Mouse (Mus musculus): Measurements from ENCODE around the gene Ptprm.

Ptprm gene

DNA sequence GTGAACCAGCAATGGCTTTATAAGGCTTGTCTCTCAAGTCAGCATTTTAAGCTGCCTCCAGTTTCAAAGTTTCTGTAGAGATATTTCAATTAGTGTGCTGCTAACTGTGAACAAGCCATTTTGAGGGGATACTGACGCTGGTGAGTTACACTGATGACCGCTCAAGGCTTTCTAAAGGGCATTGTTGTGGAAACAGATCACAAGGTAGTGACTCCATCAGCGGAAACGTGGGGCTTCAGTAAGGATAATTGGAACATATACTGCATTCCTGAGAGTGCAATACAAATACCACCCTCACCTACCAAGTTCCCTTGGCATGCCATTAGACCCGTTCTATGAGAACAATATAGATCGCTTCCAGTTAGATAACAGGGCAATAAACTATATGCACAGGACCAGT is 393.7 kb downstream of the Ptprm start:
- no peak for DNase-seq

DNA sequence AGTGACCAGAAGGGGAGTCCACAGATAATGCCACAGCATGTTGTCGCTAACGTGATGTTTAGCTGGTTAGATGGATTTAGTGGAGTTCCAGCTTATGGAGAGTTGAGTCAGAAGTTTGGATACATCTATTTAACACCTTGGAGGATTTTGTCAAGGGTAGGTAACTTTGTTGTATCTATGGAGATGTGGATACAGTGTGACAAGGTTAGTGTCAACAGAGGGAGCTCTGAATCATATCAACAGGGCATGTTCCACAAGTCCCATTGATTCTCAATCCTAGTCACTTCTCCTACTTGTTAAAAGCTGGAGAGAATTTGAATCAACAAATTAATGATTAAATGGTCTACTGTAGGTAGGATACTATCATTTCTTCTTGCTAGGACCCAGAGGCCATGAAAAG is 394.4 kb downstream of the Ptprm start:
- no peak for DNase-seq

DNA sequence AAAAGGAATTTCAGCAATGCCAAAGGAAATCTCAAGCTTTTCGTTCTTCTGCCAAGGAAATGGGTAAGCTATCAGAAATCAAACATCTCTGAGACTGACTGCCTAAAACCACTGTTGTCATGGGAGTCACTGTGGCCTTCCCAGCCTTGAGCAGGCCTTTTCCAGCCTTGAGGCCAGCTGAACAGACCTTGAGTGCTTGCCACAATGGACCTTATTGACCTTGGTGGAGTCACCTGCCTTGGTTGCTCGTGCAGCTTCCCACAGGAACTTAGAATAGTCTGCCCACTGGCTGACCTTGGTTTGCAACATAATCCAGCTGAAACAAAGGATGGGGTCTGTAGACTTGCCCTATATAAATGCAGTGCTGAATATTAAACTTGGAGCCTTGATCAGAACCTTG is 395.5 kb downstream of the Ptprm start:
- no peak for DNase-seq

DNA sequence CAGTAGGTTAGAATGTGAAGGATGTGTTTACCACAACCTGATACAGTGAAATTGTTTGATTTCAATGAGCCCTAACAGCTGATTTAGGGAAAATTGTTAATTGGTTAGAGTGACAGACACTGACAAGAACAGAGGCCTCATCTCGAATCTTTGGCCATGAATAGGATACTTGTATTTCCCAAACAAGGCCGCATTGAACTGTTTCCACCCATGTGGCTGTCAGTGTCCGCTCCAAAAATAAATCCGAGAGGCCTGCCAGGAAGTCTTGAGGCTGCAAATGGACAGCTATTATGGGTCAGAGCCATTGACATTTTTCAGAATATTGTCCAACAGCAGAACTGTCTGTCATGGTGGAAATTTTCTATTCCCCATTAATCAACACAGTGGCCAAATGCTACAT is 409.8 kb downstream of the Ptprm start:
- DNase-seq = no peak

DNA sequence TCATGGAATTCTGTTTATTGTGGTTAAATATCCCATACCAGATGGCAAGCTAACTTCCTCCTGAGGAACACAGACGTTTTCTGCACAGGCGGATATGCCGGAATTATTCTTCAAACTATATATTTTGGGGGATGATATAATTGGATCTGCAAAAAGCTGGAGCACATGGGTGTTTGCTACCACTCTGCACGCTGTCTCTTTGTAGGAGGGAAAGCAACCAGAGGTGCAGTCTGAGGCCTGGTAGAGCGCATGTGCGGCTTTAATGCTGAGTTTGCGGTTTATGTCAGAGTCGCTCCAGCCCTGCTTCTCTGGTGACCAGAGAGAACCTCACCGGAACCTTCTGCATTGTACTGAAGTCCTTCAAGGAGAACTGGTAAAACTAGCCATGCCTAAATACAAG is 410.7 kb downstream of the Ptprm start:
- DNase-seq = no peak

DNA sequence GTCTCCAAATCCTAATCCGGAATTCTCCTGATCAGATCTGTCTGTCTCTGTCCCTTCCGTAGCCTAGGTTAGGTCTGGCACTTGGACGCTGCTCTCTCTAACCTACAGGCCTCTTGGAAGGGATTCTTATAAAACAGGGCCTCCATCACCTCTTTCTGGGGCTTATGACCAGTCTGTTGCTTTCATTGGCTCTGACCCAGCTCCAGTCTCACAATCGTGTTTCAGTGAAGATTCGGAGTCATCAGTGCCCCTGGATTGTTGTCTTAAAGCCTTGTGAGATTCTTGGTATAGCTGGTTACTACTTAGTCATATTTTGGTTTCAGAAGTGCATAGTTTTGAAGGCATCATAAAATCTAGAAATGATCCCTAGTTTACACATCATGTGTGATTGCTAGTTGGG is 428.6 kb downstream of the Ptprm start:
- DNase-seq = no peak

DNA sequence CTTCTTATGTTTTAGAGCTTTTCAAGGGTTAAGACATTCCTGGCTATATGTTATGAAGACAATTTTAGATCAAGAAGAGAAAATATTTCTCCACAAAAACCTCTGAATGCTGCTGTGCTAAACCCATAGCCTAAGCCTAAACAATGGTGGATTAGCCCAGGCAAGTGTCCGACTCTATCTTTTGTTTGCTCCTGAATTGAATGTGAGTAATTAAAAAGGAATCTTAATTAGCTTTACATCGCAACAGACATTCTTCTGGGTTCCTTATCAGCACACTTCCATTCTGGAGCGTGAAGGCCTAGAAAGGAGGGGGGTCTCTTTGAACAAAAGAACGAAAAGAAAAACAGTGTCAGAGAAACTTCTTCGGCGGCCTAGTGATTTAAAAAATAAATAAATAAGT is 439.6 kb downstream of the Ptprm start:
- no peak for DNase-seq

DNA sequence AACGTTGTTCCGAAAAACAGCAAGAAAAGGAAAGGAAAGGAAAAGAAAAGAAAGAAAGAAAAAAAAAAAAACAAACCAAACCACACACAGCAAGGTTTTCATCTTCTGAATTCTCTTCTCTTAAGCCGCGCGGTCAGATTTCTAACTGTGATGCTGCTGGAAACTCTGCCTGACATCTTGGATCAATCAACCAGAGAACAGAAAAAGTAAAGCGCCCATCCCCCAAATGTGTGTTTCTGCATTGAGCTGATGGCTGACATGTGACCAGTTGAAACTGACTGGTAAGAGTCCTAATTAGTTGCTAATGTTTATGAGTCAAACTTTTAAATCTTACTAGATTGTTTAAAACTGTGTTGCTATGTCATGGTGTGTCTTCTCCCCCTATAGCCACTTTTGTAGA is 441.7 kb downstream of the Ptprm start:
- no peak for DNase-seq

DNA sequence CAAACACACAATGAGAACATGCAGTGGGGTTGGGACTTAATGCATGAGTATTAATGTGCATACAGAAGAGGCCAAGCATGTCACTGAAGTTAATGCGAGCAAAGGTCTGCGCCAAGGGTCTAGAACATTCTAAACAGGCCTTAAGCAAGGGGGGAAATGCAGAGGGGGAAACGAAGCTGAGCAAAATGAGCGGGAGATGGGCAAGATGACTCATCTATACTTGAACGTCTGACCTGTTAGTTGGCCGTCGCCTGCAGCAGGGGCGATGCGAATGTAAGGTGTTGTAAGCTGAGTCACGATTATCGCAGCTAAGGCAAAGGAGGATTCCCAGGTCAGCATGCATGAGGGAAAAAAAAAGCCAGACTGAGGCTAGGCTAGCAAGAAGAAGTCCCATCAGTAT is 442.1 kb downstream of the Ptprm start:
- DNase-seq = no peak

DNA sequence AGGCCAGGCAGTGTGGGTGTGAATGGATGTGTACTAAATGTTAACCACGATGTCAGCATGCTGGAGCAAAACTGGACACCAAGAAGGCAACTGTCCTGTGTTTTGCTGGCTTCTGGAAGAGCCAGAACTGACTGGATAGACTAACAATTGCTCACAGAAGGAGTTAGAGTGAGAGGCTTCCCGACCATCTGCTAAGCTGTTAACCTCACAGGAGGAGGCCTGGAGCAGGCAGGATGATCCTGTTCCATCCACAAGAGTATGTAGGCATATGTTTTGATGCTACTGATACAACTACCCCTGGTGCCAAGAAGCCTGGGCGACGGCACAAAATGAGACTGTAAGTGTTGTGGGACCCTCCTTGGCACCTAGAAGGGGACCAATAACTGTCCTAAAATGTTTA is 444.4 kb downstream of the Ptprm start:
- no peak for DNase-seq

DNA sequence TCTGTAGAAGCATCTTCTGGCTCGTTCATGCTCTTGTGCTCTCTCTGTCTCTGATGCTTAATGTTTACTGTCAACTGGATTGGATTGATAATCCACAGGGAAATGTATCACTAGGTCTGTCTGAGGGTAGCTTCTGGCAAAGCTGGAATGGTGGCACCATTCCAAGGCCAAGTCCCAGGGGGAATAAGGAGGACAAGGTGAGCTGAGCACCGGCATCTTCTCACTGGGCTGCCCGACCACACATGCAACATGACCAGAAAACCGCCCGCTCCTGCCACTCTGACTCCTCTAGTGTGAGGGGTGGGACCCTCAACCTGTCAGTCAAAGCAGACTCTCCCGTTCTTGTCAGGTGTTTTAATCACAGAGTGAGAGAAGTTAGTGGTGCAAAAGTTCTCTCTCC is 445.3 kb downstream of the Ptprm start:
- no peak for DNase-seq

DNA sequence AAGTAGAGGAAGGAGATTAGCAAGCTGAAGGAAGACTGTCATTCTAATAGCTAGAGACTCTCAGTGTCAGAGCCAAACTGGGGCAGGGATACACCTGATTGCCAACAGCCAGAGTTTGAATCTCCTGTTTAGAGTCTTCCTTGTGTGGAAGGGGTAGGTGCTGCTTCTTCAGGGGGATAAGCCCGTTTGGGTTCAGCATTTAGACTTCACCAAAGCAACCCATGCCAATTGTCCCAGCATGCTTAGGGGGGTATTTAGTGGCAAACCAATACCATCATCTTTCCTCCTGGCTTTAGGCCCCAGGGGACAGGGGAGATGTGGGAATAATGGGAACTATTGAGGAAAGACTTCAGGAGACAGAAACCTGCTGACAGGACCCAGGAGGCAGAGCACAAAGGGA is 460.1 kb downstream of the Ptprm start:
- DNase-seq = no peak

DNA sequence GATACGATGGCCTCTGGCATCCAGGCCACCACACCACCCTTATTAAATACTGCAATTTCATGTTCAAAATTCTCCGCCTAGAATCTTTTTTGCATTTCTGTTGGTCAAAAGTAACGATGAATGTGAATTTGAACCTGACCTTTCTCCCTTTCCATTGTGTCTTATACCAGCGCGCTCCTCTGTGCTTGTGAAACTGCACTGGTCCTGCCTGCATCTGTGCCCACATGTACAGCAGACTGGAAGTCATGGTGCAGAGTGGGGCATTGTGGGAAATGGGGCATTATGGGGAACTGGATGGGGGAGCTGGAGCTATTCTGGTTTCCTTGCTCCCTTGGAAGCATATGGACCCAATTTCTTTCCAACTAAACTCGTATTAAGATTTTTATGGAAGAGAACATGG is 462.3 kb downstream of the Ptprm start:
- DNase-seq = no peak

DNA sequence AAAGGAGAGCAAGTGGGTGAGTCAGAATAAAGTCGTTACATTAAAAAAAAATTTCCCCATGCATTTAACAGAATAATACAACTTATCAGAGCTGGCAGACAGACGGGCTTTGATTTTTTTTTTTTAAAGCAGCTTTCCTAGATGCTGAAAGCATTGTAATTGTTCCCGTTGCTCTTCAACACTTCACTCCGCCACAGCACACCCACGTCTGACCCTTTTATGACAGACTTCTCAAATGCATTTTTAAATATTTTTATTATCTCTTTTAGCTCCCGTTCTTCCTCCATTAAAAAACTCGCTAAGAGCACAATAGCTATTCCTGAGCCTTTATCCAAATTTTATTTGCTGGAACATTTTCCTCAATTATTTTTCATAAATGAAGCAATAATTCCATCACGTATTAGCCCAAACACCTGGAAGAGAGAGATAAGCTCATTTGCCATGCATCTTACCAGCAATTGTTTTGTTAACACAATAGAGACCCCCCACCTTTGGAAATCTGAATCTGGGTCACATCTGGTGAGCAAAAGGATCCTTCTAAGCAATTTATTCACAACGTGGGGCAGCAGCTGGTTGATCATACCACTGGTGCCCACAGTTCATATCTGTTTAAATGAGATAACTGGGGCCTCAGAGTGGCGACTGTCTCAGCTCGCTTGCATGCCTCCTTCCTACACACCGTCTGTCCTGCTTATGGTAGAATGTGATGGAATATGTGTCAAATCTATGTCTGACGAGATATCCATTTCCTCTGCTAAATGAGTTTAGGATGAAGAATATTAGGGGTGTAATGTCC is 463.0 kb downstream of the Ptprm start:
- no peak for DNase-seq

DNA sequence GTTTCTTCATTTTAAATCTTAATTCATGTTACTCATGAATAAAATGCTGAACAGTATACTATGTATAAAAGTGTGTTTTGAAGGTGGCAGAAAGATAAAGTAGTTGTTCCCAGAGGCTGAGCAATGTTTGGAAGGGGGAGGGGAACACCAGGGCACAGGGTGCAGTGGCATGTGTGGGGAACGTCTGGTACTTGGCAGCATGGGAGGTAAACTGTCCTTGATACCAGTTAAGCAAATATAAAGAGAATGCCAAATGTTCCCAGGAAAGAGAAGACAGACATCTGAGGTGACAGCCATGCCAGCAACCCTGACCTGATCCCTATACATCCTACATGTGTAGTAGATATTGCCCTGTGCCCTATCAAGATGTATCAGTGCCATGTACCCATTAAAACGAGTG is 472.0 kb downstream of the Ptprm start:
- DNase-seq = no peak

DNA sequence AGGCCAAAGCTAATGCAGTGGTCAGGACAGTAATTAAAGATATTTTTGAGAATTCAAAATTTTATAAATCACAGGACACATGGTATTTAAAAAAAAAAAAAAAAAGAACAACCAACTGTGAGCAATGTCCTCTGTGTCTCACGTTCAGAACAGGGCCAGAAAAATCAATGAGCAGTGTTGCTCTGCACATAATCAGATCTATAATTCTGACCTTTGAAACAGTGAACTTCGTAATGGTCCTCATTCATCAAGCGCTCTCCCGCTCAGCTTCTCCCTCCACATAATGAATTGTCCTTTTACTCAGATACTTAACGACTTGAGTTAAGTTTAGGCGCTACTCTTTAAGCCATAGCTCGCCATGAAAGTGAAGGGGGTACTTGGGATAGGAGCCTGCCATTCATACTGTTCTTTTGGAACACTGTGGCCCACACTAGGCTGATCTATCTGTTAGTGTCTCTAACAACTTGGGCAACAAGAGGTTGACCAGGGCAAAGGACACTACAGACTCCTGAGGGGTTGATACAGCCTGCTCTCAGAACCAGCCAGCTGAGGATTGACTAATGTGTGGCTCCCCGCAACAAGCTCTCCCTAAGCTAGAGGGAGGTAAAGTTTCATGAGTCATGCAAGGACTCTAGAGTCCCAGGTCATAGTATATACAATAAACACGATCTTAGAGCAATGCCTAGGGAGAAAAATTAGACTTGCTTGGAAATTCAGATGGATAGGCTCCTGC is 473.1 kb downstream of the Ptprm start:
- DNase-seq = no peak

DNA sequence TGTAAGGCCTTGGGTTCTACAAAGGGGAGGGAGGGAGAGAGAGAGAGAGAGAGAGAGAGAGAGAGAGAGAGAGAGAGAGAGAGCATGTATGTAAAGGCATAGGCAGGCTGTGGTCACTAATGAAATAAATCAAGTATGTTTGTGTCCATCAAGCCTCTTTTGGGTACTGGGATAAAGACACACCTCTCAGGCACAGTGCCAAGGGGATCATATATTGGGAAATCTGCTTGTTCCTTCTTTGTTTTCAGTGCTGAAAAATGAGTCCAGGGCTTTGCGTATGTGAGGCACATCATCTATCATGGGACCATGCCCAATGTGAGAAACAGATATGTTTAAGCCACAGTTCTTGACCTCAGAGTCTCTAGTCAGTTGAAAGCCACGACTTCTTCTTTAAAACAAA is 475.1 kb downstream of the Ptprm start:
- no peak for DNase-seq

DNA sequence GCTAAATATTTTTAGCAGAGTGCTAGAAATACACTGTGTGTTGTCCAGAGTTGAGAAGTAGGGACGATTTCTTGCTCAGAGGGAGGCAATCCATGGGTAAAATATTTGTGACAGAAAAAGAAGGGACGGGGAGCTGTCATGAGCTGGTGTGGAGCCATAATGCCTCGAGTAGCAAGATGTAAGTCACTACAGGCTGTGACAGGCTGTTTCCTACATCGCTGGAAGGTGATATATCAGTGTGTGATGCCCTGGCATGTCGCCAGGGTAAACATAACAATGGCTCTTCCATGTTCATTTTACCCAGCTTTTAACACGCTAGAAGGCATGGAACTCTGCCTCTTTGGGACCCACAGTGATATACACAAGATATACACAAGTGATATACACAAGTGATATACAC is 476.7 kb downstream of the Ptprm start:
- DNase-seq = no peak

DNA sequence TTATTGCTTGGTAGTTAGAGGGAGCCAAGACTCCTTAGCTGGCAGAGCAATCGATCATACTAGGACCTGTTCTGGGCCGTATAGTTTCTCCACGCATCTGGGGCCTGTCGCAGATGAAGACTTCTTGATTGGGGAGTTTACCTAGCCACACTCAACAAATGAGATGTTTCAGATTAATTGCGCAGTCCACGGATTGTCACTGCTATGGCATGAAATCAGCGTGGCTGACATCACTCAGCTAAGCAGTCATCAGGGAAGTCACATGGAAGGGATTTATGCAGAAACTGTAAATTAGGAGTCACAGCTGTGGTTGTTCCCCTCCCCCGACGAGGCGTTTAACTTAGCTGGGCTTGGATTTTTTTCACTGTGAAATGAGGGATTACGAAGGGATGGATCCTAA is 479.4 kb downstream of the Ptprm start:
- no peak for DNase-seq

DNA sequence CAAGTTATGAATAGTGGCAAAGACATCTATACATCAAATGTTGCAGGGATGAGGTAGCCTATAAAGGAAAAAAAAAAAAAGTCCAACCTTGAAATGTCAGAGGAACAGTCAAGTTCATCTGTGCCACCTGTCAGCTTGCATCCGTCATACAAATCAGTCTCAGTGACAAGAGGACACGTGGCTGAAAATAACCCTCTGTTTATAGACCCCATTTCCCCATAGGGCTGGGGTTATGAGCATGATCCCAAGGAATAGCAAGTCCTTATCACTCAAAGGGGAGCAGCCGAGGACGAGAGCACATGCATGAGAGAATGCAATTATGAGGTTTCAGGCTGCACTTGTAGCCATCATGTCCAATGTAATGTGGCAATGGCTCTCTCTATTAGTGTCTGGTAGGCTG is 482.9 kb downstream of the Ptprm start:
- no peak for DNase-seq

DNA sequence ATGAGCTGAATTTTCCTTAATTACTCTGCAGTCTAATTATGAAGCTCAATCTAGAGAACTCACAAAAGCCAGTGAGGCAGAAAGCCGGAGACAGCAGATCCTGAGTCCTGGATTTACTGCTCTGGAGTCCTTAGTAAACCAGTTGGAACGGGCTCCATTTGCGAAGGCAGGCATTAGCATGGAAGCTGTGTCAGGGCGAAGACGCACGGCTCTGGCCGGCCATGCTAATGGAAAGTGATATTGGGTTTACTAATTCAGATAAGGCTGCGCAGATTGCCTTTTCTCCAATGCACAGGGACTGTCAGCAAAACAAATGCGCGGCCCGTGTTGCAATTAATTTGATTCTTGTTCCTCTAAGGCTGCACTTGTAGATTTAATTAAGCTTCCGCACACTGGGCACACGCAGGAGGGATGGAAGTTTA is 484.7 kb downstream of the Ptprm start:
- DNase-seq = no peak

DNA sequence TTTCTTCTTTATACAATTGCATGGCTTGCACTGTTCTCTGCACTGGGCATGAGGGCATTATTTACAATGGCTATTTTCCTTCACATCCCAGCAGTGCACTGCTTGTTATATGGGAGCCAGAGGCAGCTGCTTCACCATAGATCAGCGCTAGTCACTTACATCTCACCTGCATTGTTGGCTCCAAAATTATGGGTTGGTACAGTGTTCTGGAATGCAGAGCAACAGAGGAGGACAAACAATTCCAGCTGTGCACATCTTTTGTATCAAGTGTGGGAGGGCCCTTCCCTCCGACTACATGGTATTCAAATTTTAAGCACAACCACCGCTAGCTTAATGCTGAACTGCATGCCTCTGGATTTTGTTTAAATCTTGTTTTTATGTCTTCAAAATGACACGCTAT is 489.8 kb downstream of the Ptprm start:
- no peak for DNase-seq

DNA sequence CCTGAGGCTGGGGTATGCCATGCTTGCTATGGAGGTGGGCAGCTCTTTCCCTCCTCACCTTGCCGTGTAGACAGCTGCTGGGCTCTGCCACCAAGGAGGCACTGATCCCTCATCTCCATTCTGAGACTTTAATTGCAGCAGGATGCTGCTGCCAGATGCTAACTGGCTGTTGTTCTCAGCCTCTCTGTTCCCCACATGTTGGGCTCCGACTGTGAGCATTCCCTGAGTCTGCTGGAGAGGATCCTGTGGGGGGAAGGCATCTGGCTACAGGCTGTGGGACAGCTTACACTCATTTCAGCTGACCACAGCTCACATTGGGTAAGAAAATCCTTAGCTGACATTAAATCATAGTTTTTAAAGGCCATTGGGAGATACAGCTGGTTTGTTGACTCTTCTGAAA is 492.7 kb downstream of the Ptprm start:
- no peak for DNase-seq

DNA sequence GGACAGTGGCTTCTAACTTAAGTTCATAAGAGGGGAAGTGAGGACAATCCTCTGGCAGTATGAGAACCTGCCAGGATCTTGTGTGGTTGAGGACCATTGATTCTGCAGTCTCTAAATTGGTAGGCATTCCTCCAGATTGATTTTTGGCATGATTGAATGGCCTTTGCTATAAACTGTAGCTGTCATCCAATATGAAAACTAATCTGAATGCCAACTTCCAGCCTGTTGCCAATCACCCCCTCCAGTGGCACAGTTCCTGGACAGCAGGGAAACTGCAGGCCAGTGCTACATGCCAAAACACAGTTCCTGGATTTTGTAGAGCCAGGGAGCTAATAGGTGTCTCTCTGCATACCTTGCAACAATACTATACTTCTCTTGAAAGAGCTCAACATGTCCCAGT is 495.5 kb downstream of the Ptprm start:
- DNase-seq = no peak

DNA sequence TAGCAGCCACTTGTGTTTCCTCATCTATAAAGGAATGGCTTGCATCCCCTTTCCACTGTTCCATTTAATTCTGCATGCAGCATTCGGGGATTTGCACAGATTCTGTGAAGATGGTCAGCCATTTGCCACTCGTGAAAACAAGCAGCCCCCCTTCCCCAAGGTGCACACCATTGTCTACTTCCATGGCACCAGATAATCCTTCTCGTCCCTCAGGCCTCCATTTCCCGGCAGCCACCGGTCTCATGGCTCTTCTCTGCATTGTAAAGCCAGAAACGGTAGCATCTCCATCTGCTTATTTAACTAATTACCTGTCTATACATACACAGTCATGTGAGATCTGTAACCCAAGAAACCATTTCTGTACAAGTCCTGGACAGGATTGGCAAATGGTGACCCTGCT is 501.8 kb downstream of the Ptprm start:
- DNase-seq = no peak

All from thymus, postnatal 4 days (tissue).